13 mouse cellular contexts compared by ENCODE assay signal in the genomic region with DNA sequence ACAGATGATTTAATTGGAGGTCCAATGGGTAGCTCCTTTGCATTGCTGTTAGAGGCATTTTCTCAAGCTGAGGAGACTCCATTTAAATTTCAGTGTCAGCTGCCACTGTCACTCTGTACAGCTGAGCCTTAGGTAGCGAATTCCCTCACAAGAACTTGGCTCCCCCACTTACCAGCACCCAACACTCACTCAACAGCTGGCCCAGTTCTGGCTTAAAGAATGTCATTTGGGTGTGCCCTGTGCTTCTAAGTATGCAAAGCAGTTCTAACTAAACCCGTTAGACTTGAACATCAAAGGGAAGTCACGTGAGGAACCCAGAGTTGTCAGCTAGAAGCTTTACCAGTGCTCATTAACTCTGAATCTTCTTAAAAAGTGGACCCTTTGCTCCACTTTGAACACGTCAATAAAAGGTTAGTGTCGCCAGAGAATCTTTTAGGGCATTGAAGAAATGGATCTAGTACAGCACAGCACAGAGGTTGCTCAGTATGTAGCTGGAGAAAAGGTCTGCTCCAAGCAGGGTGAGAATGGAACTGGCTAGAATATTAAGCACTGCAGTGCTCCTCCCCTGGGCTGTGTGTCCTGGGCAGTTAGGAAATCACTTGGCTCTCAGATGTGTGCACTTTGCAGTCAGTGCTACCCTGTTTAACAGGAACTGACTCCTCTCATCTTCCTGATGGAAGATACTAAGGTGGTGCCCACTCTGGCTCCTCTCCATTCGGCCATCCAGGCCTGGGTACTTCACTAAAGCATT. TPM values are rescaled to one million over a fixed set of nuclear protein-coding genes. Genes with fewer than 3 reads are reported as not detected.
DNase-seq lines count a peak whose midpoint lies in the region; ATAC-seq and TF ChIP-seq lines count a peak whose summit lies in the region.
"Had no signal": no experiment of that assay in that cellular context is flagged by ENCODE, and none has a peak within 500 bp of the region (broad histone marks: within the 10 kb centered on the region; RNA-seq: fewer than 3 reads in every experiment).

No protein-coding gene starts in this region.

- H3K9ac ChIP-seq in kidney, embryonic 14.5 days (ENCODE audit: low read depth, low read length): no peak overlapping the region
- H3K9ac ChIP-seq in kidney, embryonic 16.5 days (replicated peaks; ENCODE audit: low read length): no peak overlapping the region
- H3K9ac ChIP-seq: lung, embryonic 14.5 days had no signal

- no peak overlapping the region for H3K27ac ChIP-seq in kidney, embryonic 14.5 days (ENCODE audit: low read depth, low read length)
- peak overlapping the region; percentile 29; the same call in 1 of the 2 replicates for H3K27ac ChIP-seq in kidney, embryonic 16.5 days (ENCODE audit: low read length)
- H3K27ac ChIP-seq in cerebellum, adult 2 months (ENCODE audit: insufficient read depth, low read length): no peak overlapping the region
- H3K27ac ChIP-seq: layer of hippocampus, adult 2 months had no signal

- no peak for TF ChIP-seq CTCF in cerebellum, adult 2 months (IDR thresholded peaks at IDR 0.05; ENCODE audit: borderline replicate concordance, insufficient read depth, low read depth, low read length)

- 66% methylated on average over 6 of the region's 6 CpGs for WGBS in kidney, embryonic 14.5 days
- WGBS in kidney, embryonic 16.5 days: 66% methylated on average over 6 of the region's 6 CpGs
- WGBS in cerebellum, adult 2 months: 79% methylated on average over 6 of the region's 6 CpGs

- peak; percentile 16 for DNase-seq in kidney, adult 18-20 months
- DNase-seq in ES-CJ7 (ENCODE audit: low read depth, low spot score): peak; percentile 72
- DNase-seq in lung, postnatal 25 days (ENCODE audit: low spot score): peak; percentile 63
- DNase-seq in cerebellum, postnatal 10 days: no peak
- no peak for DNase-seq in cerebellum, adult 2 months
- DNase-seq in Muller cell, postnatal 12 days (ENCODE audit: inconsistent ontology term): no peak
- DNase-seq: adrenal gland, postnatal 36 days; cerebellum, postnatal 36 days; heart, adult 18-20 months; lung, embryonic 14.5 days had no signal

- no peaks in the 10 kb centered on the region for H3K9me3 ChIP-seq in kidney, embryonic 14.5 days (ENCODE audit: control insufficient read depth, low read length)
- no peaks in the 10 kb centered on the region for H3K9me3 ChIP-seq in kidney, embryonic 16.5 days (ENCODE audit: low read length)

- no peak overlapping the region for H3K4me3 ChIP-seq in kidney, embryonic 14.5 days (ENCODE audit: low read length)
- no peak overlapping the region for H3K4me3 ChIP-seq in kidney, embryonic 16.5 days (ENCODE audit: low read length)
- no peak overlapping the region for H3K4me3 ChIP-seq in cerebellum, adult 2 months (replicated peaks; ENCODE audit: insufficient read depth, low read depth, low read length)
- H3K4me3 ChIP-seq: layer of hippocampus, adult 2 months had no signal

- no peak for TF ChIP-seq POLR2A in cerebellum, adult 2 months (IDR thresholded peaks at IDR 0.05; ENCODE audit: borderline replicate concordance, insufficient read depth, low read length)

- no peaks in the 10 kb centered on the region for H3K4me1 ChIP-seq in kidney, embryonic 14.5 days (ENCODE audit: control insufficient read depth, insufficient read depth, low read length)
- H3K4me1 ChIP-seq in kidney, embryonic 16.5 days (ENCODE audit: insufficient read depth, low read length): peaks cover 7% of the 10 kb centered on the region; the same call in 1 of the 2 replicates
- no peaks in the 10 kb centered on the region for H3K4me1 ChIP-seq in cerebellum, adult 2 months (ENCODE audit: control insufficient read depth, insufficient read depth, low read length)

- H3K36me3 ChIP-seq in kidney, embryonic 14.5 days (ENCODE audit: control insufficient read depth, insufficient read depth, low read length): peaks cover 12% of the 10 kb centered on the region
- H3K36me3 ChIP-seq in kidney, embryonic 16.5 days (ENCODE audit: insufficient read depth, low read length): peaks cover 14% of the 10 kb centered on the region

- no peak overlapping the region for H3K4me2 ChIP-seq in kidney, embryonic 14.5 days (replicated peaks; ENCODE audit: low read depth, low read length)
- H3K4me2 ChIP-seq in kidney, embryonic 16.5 days (replicated peaks; ENCODE audit: low read depth, low read length): no peak overlapping the region
- H3K4me2 ChIP-seq: lung, embryonic 14.5 days had no signal

- ATAC-seq in kidney, embryonic 14.5 days (ENCODE audit: low FRiP score, low TSS enrichment): no peak
- peak; percentile 73 for ATAC-seq in kidney, embryonic 16.5 days (ENCODE audit: low FRiP score, low TSS enrichment)

- no peaks in the 10 kb centered on the region for H3K27me3 ChIP-seq in kidney, embryonic 14.5 days (ENCODE audit: control insufficient read depth, insufficient read depth, low read length)
- H3K27me3 ChIP-seq in kidney, embryonic 16.5 days (ENCODE audit: insufficient read depth, low read length): no peaks in the 10 kb centered on the region
- no peaks in the 10 kb centered on the region for H3K27me3 ChIP-seq in cerebellum, adult 2 months (ENCODE audit: control insufficient read depth, insufficient read depth, low read length)

RNA-seq across cellular contexts. Expression of gene Paqr3, which starts 21.2 kb away (rescaled TPM):
- 3.1 and 5.3 TPM in 2 replicates for polyA plus RNA-seq in kidney, embryonic 14.5 days (2014; fragmentation: Nextera tagmentation; extraction: Ambion mirVana)
- 3.8 and 5.7 TPM in 2 replicates for polyA plus RNA-seq in kidney, embryonic 16.5 days (2015; fragmentation: Nextera tagmentation; extraction: Ambion mirVana)
- 14.6 and 16.5 TPM in 2 replicates for polyA plus RNA-seq in cerebellum, adult 2 months (2012; rRNA removed)

Comparison
In these comparisons a context has a peak if more than half of its experiments do, and no peak if none do; other contexts are left out.
1. DNase-seq: peak in kidney, adult 18-20 months (single experiment), ES-CJ7 (single experiment) and lung, postnatal 25 days (single experiment); none in cerebellum, postnatal 10 days (0 of 2), cerebellum, adult 2 months (0 of 2) and Muller cell, postnatal 12 days (single experiment).